Mouse (Mus musculus) gastrocnemius, adult 8-10 months (tissue): ENCODE measurements around the gene Hoxb1. TPM values are rescaled to one million over a fixed set of nuclear protein-coding genes. Genes with fewer than 3 reads are reported as not detected.

ENCODE experiments used
- DNase-seq, 2 experiments: peaks; one replicate each; pipeline ENCODE4 v3.0.0; 2022; ENCODE audit warnings: low spot score in 2 of 2
- total RNA-seq, 4 experiments: library from RNA; stranded (reverse); gene quantifications; 2 replicates each; pipeline ENCODE4 v1.2.4; 2022

The Hoxb1 gene
- total RNA-seq, 4 experiments from 2014 or later = not detected

- no peak for DNase-seq
These were observed 15.8 kb upstream of the Hoxb1 start for GRCm38 (mm10) chr11:96349491-96350340.

GRCm38 (mm10) chr11:96350341-96350624 lies 15.3 kb upstream of the Hoxb1 start, which contains the start of gene Hoxb2:
Gene Hoxb2, plus strand, starts transcription at chr11:96350525.
- no peak for DNase-seq

- DNase-seq = no peak
These were observed 14.8 kb upstream of the Hoxb1 start for GRCm38 (mm10) chr11:96350791-96351190.

GRCm38 (mm10) chr11:96351312-96351711 lies 14.2 kb upstream of the Hoxb1 start:
- DNase-seq = no peak

GRCm38 (mm10) chr11:96351831-96352230 lies 13.7 kb upstream of the Hoxb1 start:
- DNase-seq = no peak

GRCm38 (mm10) chr11:96352691-96353521 lies 12.6 kb upstream of the Hoxb1 start:
- DNase-seq = no peak

GRCm38 (mm10) chr11:96353522-96353841 lies 12.1 kb upstream of the Hoxb1 start:
- DNase-seq = no peak

GRCm38 (mm10) chr11:96353939-96354338 lies 11.6 kb upstream of the Hoxb1 start:
- no peak for DNase-seq

GRCm38 (mm10) chr11:96354376-96354775 lies 11.2 kb upstream of the Hoxb1 start:
- no peak for DNase-seq

- DNase-seq = no peak
These were observed 10.7 kb upstream of the Hoxb1 start for GRCm38 (mm10) chr11:96354801-96355311.

GRCm38 (mm10) chr11:96363807-96364206 lies 1.7 kb upstream of the Hoxb1 start:
- DNase-seq = no peak

GRCm38 (mm10) chr11:96366092-96367041 lies 815 bp downstream of the Hoxb1 start:
- no peak for DNase-seq

- DNase-seq = no peak
These were observed 1.6 kb downstream of the Hoxb1 start for GRCm38 (mm10) chr11:96367141-96367540.

- no peak for DNase-seq
These were observed 3.1 kb downstream of the Hoxb1 start for GRCm38 (mm10) chr11:96368686-96369085.

- DNase-seq = no peak
These were observed 3.6 kb downstream of the Hoxb1 start for GRCm38 (mm10) chr11:96369140-96369539.

GRCm38 (mm10) chr11:96371726-96372125 lies 6.2 kb downstream of the Hoxb1 start:
- DNase-seq = no peak

GRCm38 (mm10) chr11:96372519-96372918 lies 7.0 kb downstream of the Hoxb1 start:
- DNase-seq = no peak

GRCm38 (mm10) chr11:96374810-96375209 lies 9.3 kb downstream of the Hoxb1 start:
- no peak for DNase-seq

GRCm38 (mm10) chr11:96383381-96383780 lies 17.8 kb downstream of the Hoxb1 start:
- DNase-seq = no peak

- no peak for DNase-seq
These were observed 22.1 kb downstream of the Hoxb1 start for GRCm38 (mm10) chr11:96387635-96388034.
